In genomic region chr2:110269281-110269680, GRCm38 (mm10) we compare ENCODE assay signal across 13 mouse cellular contexts. TPM values are rescaled to one million over a fixed set of nuclear protein-coding genes. Genes with fewer than 3 reads are reported as not detected.
A peak's percentile ranks its signal among the peaks of the same experiment; 100 is the strongest.
DNase-seq lines count a peak whose midpoint lies in the region; ATAC-seq lines count a peak whose summit lies in the region.
"Had no signal": no experiment of that assay in that cellular context is flagged by ENCODE, and none has a peak within 500 bp of the region (broad histone marks: within the 10 kb centered on the region; RNA-seq: fewer than 3 reads in every experiment).

No protein-coding gene starts in this region.

- H3K4me1 ChIP-seq in forebrain, embryonic 12.5 days = no peaks in the 10 kb centered on the region
- H3K4me1 ChIP-seq: midbrain, embryonic 15.5 days had no signal

- no peaks in the 10 kb centered on the region for H3K27me3 ChIP-seq in forebrain, embryonic 12.5 days
- H3K27me3 ChIP-seq: embryonic facial prominence, embryonic 15.5 days; midbrain, embryonic 15.5 days had no signal

- no peak overlapping the region for H3K4me3 ChIP-seq in forebrain, embryonic 12.5 days (replicated peaks)
- H3K4me3 ChIP-seq: embryonic facial prominence, embryonic 15.5 days; midbrain, embryonic 15.5 days had no signal

- intact Hi-C loops in heart, postnatal 10 days (cut with DNase I) = no loop called here

- peak; percentile 70 to 75 for DNase-seq in kidney, postnatal 4 days
- DNase-seq in kidney, adult 11 months = no peak
- DNase-seq in gastrocnemius, postnatal 10 days = peak; percentile 53
- DNase-seq in heart, postnatal 10 days = peak; percentile 55 to 61
- peak; percentile 19 for DNase-seq in lung, postnatal 36 days
- no peak for DNase-seq in cerebellum, postnatal 36 days
- DNase-seq: cerebellum, postnatal 14 days; kidney, postnatal 36 days; thymus, adult 2 months had no signal

- no peaks in the 10 kb centered on the region for H3K36me3 ChIP-seq in forebrain, embryonic 12.5 days (replicated peaks)
- H3K36me3 ChIP-seq: embryonic facial prominence, embryonic 15.5 days; midbrain, embryonic 15.5 days had no signal

- H3K27ac ChIP-seq in forebrain, embryonic 12.5 days = no peak overlapping the region
- H3K27ac ChIP-seq: embryonic facial prominence, embryonic 15.5 days; liver, embryonic 14.5 days; midbrain, embryonic 15.5 days had no signal

- H3K9ac ChIP-seq in forebrain, embryonic 12.5 days = no peak overlapping the region
- H3K9ac ChIP-seq: embryonic facial prominence, embryonic 15.5 days; liver, embryonic 14.5 days; midbrain, embryonic 15.5 days had no signal

- no peak overlapping the region for H3K4me2 ChIP-seq in forebrain, embryonic 12.5 days
- H3K4me2 ChIP-seq: embryonic facial prominence, embryonic 15.5 days; midbrain, embryonic 15.5 days had no signal

- no peak for ATAC-seq in forebrain, embryonic 12.5 days (ENCODE audit: low FRiP score)
- ATAC-seq: midbrain, embryonic 15.5 days had no signal

- no peaks in the 10 kb centered on the region for H3K9me3 ChIP-seq in forebrain, embryonic 12.5 days
- H3K9me3 ChIP-seq: embryonic facial prominence, embryonic 15.5 days; midbrain, embryonic 15.5 days had no signal

- 82% methylated on average over 3 of the region's 3 CpGs for WGBS in forebrain, embryonic 12.5 days

RNA-seq across cellular contexts. Expression of gene Bbox1, which starts 45.1 kb away (rescaled TPM):
- total RNA-seq in gastrocnemius, postnatal 10 days (2021) = under 1 TPM; 0.19 to 0.95 TPM
- total RNA-seq in heart, postnatal 10 days (2021) = under 1 TPM; 0.12 to 0.14 TPM
- polyA plus RNA-seq in forebrain, embryonic 12.5 days (2016; fragmentation: Nextera tagmentation; extraction: Ambion mirVana) = not detected in 2 replicates

Comparison
In these comparisons a context has a peak if more than half of its experiments do, and no peak if none do; other contexts are left out.
1. DNase-seq: peak in kidney, postnatal 4 days (2 of 2), gastrocnemius, postnatal 10 days (single experiment), heart, postnatal 10 days (2 of 2) and lung, postnatal 36 days (single experiment); none in kidney, adult 11 months (single experiment) and cerebellum, postnatal 36 days (0 of 2).